Mouse (Mus musculus) forebrain, embryonic 12.5 days (tissue): ENCODE data around the gene Myl10. TPM values are rescaled to one million over a fixed set of nuclear protein-coding genes. Genes with fewer than 3 reads are reported as not detected.
"Not testable (repeated sequence)": the region's sequence is repeated elsewhere in the genome, so short reads cannot be mapped to it uniquely, and the experiment has no call there.

Source experiments
- ATAC-seq: fragments of 200-750 bp; cut with Nextera tagmentation; 2 replicates; pipeline ENCODE4 v1.8.0; 2017; ENCODE audit warnings: moderate TSS enrichment; ENCODE audit not compliant: low FRiP score
- H3K27ac ChIP-seq: fragments of 300-500 bp; sonication (generic); 2 replicates; pipeline ENCODE4 v1.5.1; 2016; ENCODE audit warnings: mild to moderate bottlenecking
- H3K27me3 ChIP-seq: fragments of 300-500 bp; sonication (generic); 2 replicates; pipeline ENCODE4 v1.6.1; 2016; ENCODE audit warnings: mild to moderate bottlenecking
- H3K36me3 ChIP-seq: fragments of 300-500 bp; sonication (generic); replicated peaks from 2 replicates; pipeline ENCODE4 v1.6.1; 2016; ENCODE audit warnings: mild to moderate bottlenecking
- H3K4me1 ChIP-seq: fragments of 300-500 bp; sonication (generic); 2 replicates; pipeline ENCODE4 v1.6.1; 2016
- H3K4me2 ChIP-seq: fragments of 300-500 bp; sonication (generic); 2 replicates; pipeline ENCODE4 v1.6.1; 2016; ENCODE audit warnings: mild to moderate bottlenecking, moderate library complexity
- H3K4me3 ChIP-seq: fragments of 300-500 bp; sonication (generic); replicated peaks from 2 replicates; pipeline ENCODE4 v1.5.1; 2016; ENCODE audit warnings: mild to moderate bottlenecking
- H3K9ac ChIP-seq: fragments of 300-500 bp; sonication (generic); 2 replicates; pipeline ENCODE4 v1.6.1; 2016; ENCODE audit warnings: mild to moderate bottlenecking
- H3K9me3 ChIP-seq: fragments of 300-500 bp; sonication (generic); 2 replicates; pipeline ENCODE4 v1.6.1; 2016
- WGBS: fragments of 180-500 bp; shearing (Covaris S2); methylation state at CpG from one replicate; pipeline ENCODE4 v1.1.7; 2016; 5-methylcytosine and 5-hydroxymethylcytosine counted together
- polyA plus RNA-seq: library from polyadenylated mRNA; unstranded; fragments of >200 nt; fragmentation: Nextera tagmentation; extraction: Ambion mirVana; gene quantifications from 2 replicates; pipeline ENCODE4 v1.2.1, GENCODE M21; 2016

The Myl10 gene
- polyA plus RNA-seq: not detected in 2 replicates

DNA sequence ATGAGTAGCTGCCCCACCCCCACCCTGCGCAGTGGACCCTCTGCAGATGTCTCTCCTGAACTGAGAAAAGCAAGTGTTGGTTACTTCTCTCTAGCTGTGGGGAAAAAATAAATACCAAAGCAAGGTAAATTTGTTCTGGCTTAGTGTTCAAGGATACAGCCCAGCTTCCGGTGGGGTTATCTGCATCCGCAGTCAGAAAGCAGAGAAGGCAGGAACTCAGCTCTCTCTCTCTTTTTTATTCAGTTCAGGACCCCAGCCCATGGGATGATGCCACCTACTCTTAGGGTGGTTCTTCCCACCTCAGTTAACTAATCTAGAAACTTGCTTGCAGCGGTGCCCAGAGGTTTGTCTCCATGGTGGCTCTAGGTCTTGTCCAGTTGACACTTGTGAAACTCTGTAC, at the start of gene Myl10:
Gene Myl10, plus strand, starts transcription at position 363 of the 400 bp plus-strand sequence.
- H3K9ac ChIP-seq: no peak within 1 kb of the TSS
- H3K4me3 ChIP-seq: no peak within 1 kb of the TSS
- 92% methylated on average over 4 of the region's 4 CpGs for WGBS
- H3K4me1 ChIP-seq: no peaks in the 10 kb centered on the region
- no peak within 1 kb of the TSS for H3K4me2 ChIP-seq
- no peak for ATAC-seq
- no peaks in the 10 kb centered on the region for H3K36me3 ChIP-seq
- H3K9me3 ChIP-seq: no peaks in the 10 kb centered on the region
- no peak within 1 kb of the TSS for H3K27ac ChIP-seq
- H3K27me3 ChIP-seq: no peaks in the 10 kb centered on the region

- H3K27ac ChIP-seq: no peak overlapping the region
- H3K4me2 ChIP-seq: no peak overlapping the region
- H3K9me3 ChIP-seq: no peaks in the 10 kb centered on the region
- no peaks in the 10 kb centered on the region for H3K4me1 ChIP-seq
- H3K27me3 ChIP-seq: no peaks in the 10 kb centered on the region
- no peak for ATAC-seq
- no peak overlapping the region for H3K9ac ChIP-seq
- WGBS: 91% methylated on average over 4 of the region's 4 CpGs
- no peaks in the 10 kb centered on the region for H3K36me3 ChIP-seq
- H3K4me3 ChIP-seq: no peak overlapping the region
These were observed 46.1 kb upstream of the Myl10 start for GRCm38 (mm10) chr5:136646731-136647328.

- WGBS: 63% methylated on average over 5 of the region's 5 CpGs
These were observed 43.9 kb upstream of the Myl10 start for GRCm38 (mm10) chr5:136649071-136649470.

DNA sequence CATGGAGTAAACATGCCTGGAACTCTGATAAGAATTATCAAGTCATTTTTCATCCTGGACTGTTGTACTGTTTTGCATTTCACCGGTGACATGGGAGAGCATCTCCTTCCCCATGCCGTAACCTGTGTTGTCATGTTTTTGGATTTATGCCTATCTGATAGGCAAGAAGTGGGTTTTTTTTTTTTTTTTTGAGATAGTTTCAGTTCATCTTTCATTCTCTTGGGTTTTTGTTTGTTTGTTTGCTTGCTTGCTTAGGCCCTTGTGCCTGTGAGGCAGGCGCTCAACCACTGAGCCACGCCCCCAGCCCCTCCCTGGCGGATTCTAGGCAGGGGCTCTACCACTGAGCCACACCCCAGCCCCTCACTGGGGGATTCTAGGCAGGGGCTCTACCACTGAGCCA, 43.3 kb upstream of the Myl10 start:
- ATAC-seq: no peak
- Histone ChIP-seq H3K4me3 (no peak overlapping the region), H3K4me2 (no peak overlapping the region), H3K27me3 (0 out of 2 replicates have a peak, but pooled peaks cover 2% of the 10 kb centered on the region), H3K9ac (no peak overlapping the region), H3K27ac (no peak overlapping the region), H3K9me3 (no peaks in the 10 kb centered on the region), H3K4me1 (no peaks in the 10 kb centered on the region), H3K36me3 (no peaks in the 10 kb centered on the region)
- 97% methylated on average over 5 of the region's 5 CpGs for WGBS

More at GRCm38 (mm10) chr5:136649071-136649470, 43.9 kb upstream of the Myl10 start:
- Histone ChIP-seq H3K9me3 (no peaks in the 10 kb centered on the region), H3K9ac (no peak overlapping the region), H3K36me3 (no peaks in the 10 kb centered on the region), H3K4me3 (no peak overlapping the region), H3K27me3 (0 out of 2 replicates have a peak, but pooled peaks cover 2% of the 10 kb centered on the region), H3K4me2 (no peak overlapping the region), H3K27ac (no peak overlapping the region), H3K4me1 (no peaks in the 10 kb centered on the region)
- ATAC-seq: no peak

- Histone ChIP-seq H3K4me2 (no peak overlapping the region), H3K9ac (no peak overlapping the region), H3K27ac (no peak overlapping the region), H3K36me3 (no peaks in the 10 kb centered on the region), H3K4me3 (no peak overlapping the region), H3K27me3 (0 out of 2 replicates have a peak, but pooled peaks cover 2% of the 10 kb centered on the region), H3K9me3 (no peaks in the 10 kb centered on the region), H3K4me1 (no peaks in the 10 kb centered on the region)
- ATAC-seq: no peak
These were observed 38.5 kb upstream of the Myl10 start for GRCm38 (mm10) chr5:136654481-136654880.

DNA sequence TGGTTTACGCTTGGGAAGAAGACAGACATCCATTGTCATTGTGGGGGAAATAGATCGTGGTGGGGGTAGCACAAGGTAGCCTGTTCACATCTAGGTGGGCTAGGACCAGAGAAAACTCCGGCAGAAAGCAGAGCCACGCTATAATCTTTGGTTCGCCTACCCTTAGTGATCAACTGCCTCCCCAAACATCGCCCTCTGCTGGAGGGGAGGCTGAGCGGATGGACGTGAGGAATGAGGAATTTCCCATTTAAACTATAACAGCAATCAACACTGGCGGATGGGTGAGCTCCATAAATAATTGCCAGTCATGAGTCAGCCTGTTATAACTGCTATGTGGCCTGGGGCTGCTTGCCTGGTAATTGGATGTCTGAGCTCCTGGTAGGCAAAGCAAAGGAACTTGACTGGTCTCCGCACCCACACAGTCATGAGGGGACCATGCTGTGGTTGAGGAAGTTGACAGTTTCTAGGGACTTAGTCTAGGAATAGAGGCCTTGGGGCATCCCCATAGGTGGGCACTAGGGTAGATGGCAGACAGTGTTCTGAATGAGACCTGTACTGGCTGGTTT, 36.0 kb upstream of the Myl10 start:
- no peak overlapping the region for H3K4me3 ChIP-seq
- no peak overlapping the region for H3K9ac ChIP-seq
- no peaks in the 10 kb centered on the region for H3K4me1 ChIP-seq
- no peak overlapping the region for H3K4me2 ChIP-seq
- H3K27ac ChIP-seq: no peak overlapping the region
- 0 out of 2 replicates have a peak, but pooled peaks cover 2% of the 10 kb centered on the region for H3K27me3 ChIP-seq
- H3K9me3 ChIP-seq: no peaks in the 10 kb centered on the region
- 82% methylated on average over 10 of the region's 10 CpGs for WGBS
- H3K36me3 ChIP-seq: no peaks in the 10 kb centered on the region
- ATAC-seq: no peak

DNA sequence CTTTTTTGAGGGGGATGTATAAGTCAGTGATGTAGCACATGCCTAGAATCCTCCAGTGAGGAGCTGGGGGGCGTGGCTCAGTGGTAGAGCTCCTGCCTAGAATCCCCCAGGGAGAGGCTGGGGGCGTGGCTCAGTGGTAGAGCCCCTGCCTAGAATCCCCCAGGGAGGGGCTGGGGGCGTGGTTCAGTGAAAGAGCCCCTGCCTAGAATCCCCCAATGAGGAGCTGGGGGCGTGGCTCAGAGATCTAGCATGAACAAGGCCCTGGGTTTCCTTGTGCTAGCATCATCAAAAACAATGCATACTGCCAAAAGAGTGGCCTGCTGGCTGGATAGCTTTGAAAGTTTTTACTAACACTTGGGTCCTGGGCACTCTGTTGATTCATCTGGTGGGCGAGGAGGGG, 32.2 kb upstream of the Myl10 start:
- not testable (repeated sequence) for H3K9ac ChIP-seq, H3K4me1 ChIP-seq, H3K27ac ChIP-seq, H3K4me3 ChIP-seq, ATAC-seq, H3K4me2 ChIP-seq, H3K9me3 ChIP-seq, H3K36me3 ChIP-seq
- WGBS: 73% methylated on average over 5 of the region's 5 CpGs
- H3K27me3 ChIP-seq: 0 out of 2 replicates have a peak, but pooled peaks cover 13% of the 10 kb centered on the region

- Histone ChIP-seq H3K9ac (no peak overlapping the region), H3K36me3 (no peaks in the 10 kb centered on the region), H3K27me3 (peaks cover 20% of the 10 kb centered on the region; the same call in 1 of the 2 replicates), H3K4me3 (no peak overlapping the region), H3K9me3 (no peaks in the 10 kb centered on the region), H3K4me1 (no peaks in the 10 kb centered on the region), H3K27ac (no peak overlapping the region), H3K4me2 (no peak overlapping the region)
- no peak for ATAC-seq
- WGBS: 88% methylated on average over 10 of the region's 10 CpGs
These were observed 30.7 kb upstream of the Myl10 start for GRCm38 (mm10) chr5:136662281-136662680.

- Histone ChIP-seq H3K4me2 (no peak overlapping the region), H3K9me3 (no peaks in the 10 kb centered on the region), H3K9ac (no peak overlapping the region), H3K36me3 (no peaks in the 10 kb centered on the region), H3K27me3 (peaks cover 20% of the 10 kb centered on the region; the same call in 1 of the 2 replicates), H3K27ac (no peak overlapping the region), H3K4me1 (no peaks in the 10 kb centered on the region), H3K4me3 (no peak overlapping the region)
- no peak for ATAC-seq
- 63% methylated on average over 1 of the region's 1 CpGs for WGBS
These were observed 30.1 kb upstream of the Myl10 start for GRCm38 (mm10) chr5:136662822-136663221.

DNA sequence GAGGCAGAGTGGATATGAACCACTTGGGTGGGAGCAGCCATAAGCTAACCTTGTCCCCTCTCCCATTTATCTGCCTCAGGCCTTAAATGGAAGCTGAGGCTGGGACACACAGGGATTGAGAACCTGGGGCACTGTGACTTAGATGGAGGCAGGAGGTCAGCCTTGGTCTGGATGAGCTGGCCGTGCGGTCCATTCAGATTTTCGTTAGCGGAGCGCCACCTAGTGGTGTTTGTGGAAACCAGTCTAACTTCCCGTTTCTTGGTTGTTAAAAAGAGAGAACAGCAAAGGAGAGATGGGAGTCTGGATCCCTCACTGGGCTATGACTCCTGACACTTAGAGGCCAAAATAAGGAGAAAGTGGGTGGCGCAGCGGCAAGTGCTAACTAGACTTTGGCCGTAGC, 28.4 kb upstream of the Myl10 start:
- H3K9ac ChIP-seq: no peak overlapping the region

GRCm38 (mm10) chr5:136676315-136677030, 16.5 kb upstream of the Myl10 start:
- no peak overlapping the region for H3K9ac ChIP-seq
- no peaks in the 10 kb centered on the region for H3K36me3 ChIP-seq
- ATAC-seq: no peak
- no peak overlapping the region for H3K4me2 ChIP-seq
- H3K4me1 ChIP-seq: no peaks in the 10 kb centered on the region
- no peak overlapping the region for H3K4me3 ChIP-seq
- WGBS: 92% methylated on average over 18 of the region's 18 CpGs
- no peaks in the 10 kb centered on the region for H3K27me3 ChIP-seq
- peaks cover 5% of the 10 kb centered on the region; the same call in 1 of the 2 replicates for H3K9me3 ChIP-seq
- H3K27ac ChIP-seq: no peak overlapping the region

More for the DNA sequence above, 28.4 kb upstream of the Myl10 start:
- Histone ChIP-seq H3K27ac (no peak overlapping the region), H3K9me3 (no peaks in the 10 kb centered on the region), H3K27me3 (peaks cover 20% of the 10 kb centered on the region; the same call in 1 of the 2 replicates), H3K4me2 (no peak overlapping the region), H3K4me3 (no peak overlapping the region), H3K36me3 (no peaks in the 10 kb centered on the region), H3K4me1 (no peaks in the 10 kb centered on the region)
- WGBS: 5% methylated on average over 9 of the region's 9 CpGs
- no peak for ATAC-seq

DNA sequence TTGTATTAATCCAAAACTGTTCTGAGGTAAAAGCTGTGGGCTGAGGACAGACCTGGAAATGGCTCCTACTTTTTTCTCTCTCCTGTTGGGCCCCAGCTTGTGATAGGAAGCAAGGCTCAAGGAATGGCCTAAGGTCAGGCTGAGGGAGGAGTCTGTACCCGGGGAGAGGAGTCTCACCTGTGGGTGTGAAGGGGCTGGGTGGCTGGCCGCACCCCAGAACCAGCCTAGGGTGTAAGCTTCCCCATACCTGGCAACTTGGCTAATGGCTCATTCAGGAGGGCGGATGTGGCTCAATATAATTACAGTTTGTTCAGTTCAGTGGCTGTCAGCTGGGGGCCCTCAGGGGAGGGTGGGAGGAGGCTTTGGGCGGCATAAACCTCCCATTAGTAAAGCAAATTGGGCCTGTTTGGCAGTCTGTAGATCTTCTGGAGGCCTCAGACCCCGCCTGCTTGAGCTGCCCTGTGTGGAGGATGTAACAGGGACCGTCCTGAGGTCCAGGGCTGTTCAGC, 14.1 kb upstream of the Myl10 start:
- WGBS: 80% methylated on average over 6 of the region's 6 CpGs

More for the DNA sequence above, 14.1 kb upstream of the Myl10 start:
- Histone ChIP-seq H3K4me3 (no peak overlapping the region), H3K9me3 (peaks cover 5% of the 10 kb centered on the region; the same call in 1 of the 2 replicates), H3K9ac (no peak overlapping the region), H3K4me2 (no peak overlapping the region), H3K27me3 (no peaks in the 10 kb centered on the region), H3K36me3 (no peaks in the 10 kb centered on the region), H3K27ac (no peak overlapping the region), H3K4me1 (no peaks in the 10 kb centered on the region)
- ATAC-seq: no peak
